Mouse (Mus musculus) intestine, embryonic 15.5 days (tissue): Measurements from ENCODE around the gene Agap1. TPM values are rescaled to one million over a fixed set of nuclear protein-coding genes. Genes with fewer than 3 reads are reported as not detected.

Source experiments
- ATAC-seq: fragments of 200-750 bp; cut with Nextera tagmentation; 2 replicates; pipeline ENCODE4 v1.8.0; 2017; ENCODE audit warnings: moderate TSS enrichment, moderate library complexity
- H3K27ac ChIP-seq: fragments of 300-500 bp; sonication (generic); 2 replicates; pipeline ENCODE4 v1.5.1; 2015; ENCODE audit warnings: mild to moderate bottlenecking, inconsistent platforms
- H3K27me3 ChIP-seq: fragments of 300-500 bp; sonication (generic); replicated peaks from 2 replicates; pipeline ENCODE4 v1.6.1; 2015; ENCODE audit warnings: inconsistent platforms
- H3K36me3 ChIP-seq: fragments of 300-500 bp; sonication (generic); 2 replicates; pipeline ENCODE4 v1.6.1; 2015; ENCODE audit warnings: inconsistent platforms
- H3K4me1 ChIP-seq: fragments of 300-500 bp; sonication (generic); replicated peaks from 2 replicates; pipeline ENCODE4 v1.6.1; 2015; ENCODE audit warnings: inconsistent platforms
- H3K4me2 ChIP-seq: fragments of 300-500 bp; sonication (generic); replicated peaks from 2 replicates; pipeline ENCODE4 v1.6.1; 2015; ENCODE audit warnings: mild to moderate bottlenecking, inconsistent platforms
- H3K4me3 ChIP-seq: fragments of 300-500 bp; sonication (generic); replicated peaks from 2 replicates; pipeline ENCODE4 v1.5.1; 2015; ENCODE audit warnings: inconsistent platforms
- H3K9ac ChIP-seq: fragments of 300-500 bp; sonication (generic); 2 replicates; pipeline ENCODE4 v1.6.1; 2015; ENCODE audit warnings: inconsistent platforms
- H3K9me3 ChIP-seq: fragments of 300-500 bp; sonication (generic); 2 replicates; pipeline ENCODE4 v1.6.1; 2016; ENCODE audit warnings: inconsistent platforms
- WGBS: fragments of 180-500 bp; shearing (Covaris S2); methylation state at CpG from one replicate; pipeline ENCODE4 v1.1.7; 2015; 5-methylcytosine and 5-hydroxymethylcytosine counted together
- polyA plus RNA-seq: library from polyadenylated mRNA; unstranded; fragments of >200 nt; fragmentation: Nextera tagmentation; extraction: Ambion mirVana; gene quantifications from 2 replicates; pipeline ENCODE4 v1.2.1, GENCODE M21; 2015

Agap1 gene
- polyA plus RNA-seq, 1 experiment from 2014 or later, result 9.4 TPM

DNA sequence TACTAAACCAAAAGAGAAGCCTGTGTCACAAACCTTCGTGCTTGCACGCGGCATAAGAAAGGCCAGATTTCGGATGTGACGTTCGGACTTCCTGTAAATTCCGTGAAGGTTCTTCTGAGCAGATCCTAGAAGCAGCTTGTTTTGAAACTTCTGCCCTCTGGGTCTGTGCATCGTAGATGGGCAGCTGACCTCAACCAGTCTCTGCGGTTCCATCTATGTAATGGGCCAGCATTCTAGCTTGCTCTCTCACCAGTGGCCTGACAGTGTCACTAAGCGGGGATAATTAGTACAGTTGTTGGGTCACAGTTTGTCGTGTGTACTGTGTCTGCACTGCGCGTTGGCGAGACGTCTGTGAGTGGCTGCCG lies 485.0 kb downstream of the Agap1 start:
- no peak for ATAC-seq
- Histone ChIP-seq H3K4me3 (no peak overlapping the region), H3K9me3 (no peaks in the 10 kb centered on the region), H3K36me3 (no peaks in the 10 kb centered on the region), H3K27ac (no peak overlapping the region), H3K27me3 (peaks cover 80% of the 10 kb centered on the region), H3K9ac (no peak overlapping the region), H3K4me2 (no peak overlapping the region; the same call in 1 of the 2 replicates), H3K4me1 (peaks cover 15% of the 10 kb centered on the region)
- 33% methylated on average over 16 of the region's 16 CpGs for WGBS

DNA sequence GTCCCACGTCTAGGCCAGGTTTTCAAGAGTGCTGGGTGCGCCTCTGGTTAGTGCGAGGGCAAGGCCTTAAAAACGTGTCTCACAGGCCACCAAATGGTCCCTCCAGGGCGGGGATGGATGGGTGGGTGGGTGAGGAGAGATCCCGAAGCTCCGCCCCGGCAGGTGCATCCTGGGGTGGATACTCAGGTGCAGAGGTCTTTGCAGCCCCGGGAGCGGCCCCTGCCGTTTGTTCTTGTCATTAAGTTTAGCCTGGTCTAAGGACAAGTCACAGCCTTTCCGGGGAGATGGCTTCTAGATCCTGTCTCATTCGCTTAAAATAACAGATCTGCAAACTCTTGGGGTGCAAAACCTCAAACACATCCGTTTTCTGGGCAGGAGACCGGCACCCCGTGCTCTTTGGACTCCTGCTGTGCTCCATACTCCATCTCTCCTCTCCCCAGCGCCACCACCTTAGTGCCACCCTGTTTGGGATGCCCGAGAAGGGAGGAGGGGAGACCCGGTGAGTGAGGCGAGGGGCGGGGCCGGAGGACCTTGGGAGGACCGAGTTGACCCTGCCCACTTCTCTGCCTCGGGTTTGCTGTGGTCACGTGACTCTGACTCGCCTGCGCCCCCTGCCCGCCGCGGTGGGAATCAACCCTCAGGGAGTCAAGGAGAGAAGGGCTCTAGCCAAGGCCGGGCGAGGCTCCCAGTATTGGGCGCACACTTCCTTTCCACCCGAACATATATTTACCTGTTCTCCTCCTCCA lies 485.5 kb downstream of the Agap1 start:
- 3% methylated on average over 33 of the region's 34 CpGs for WGBS
- Histone ChIP-seq H3K4me3 (peak overlapping the region; percentile 16), H3K9ac (no peak overlapping the region), H3K27ac (no peak overlapping the region), H3K36me3 (no peaks in the 10 kb centered on the region), H3K4me1 (peaks cover 15% of the 10 kb centered on the region), H3K27me3 (peaks cover 84% of the 10 kb centered on the region), H3K9me3 (no peaks in the 10 kb centered on the region), H3K4me2 (peak overlapping the region; percentile 54)
- peak; percentile 83 for ATAC-seq

DNA sequence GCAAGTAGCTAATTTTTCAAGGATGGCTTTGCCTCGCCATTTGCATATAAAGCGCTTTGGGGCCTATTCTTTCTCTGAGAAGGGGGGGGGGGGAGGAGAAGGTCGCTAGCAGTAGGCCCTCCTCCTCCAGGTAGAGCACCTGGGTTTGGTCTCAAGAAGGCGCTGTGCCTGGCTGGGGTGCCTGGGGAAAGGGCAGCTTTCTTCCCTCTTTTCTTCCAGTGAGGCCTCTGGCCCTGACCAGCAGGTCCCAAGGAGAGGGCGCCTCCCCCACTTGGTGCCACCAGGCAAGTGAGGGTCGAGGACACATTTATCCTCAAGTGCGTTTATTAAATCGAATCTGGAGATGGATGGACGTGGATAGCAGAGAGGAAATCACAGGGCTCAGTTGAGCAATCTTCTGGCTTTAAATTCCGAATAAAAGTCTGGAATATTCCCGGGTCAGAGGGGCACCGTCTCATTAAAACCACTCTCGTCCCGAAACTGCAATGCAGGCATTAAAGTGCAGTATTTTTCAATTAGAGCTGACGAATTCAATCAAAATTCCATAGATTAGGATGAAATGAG lies 486.4 kb downstream of the Agap1 start:
- ATAC-seq, result no peak
- Histone ChIP-seq H3K9me3 (no peaks in the 10 kb centered on the region), H3K36me3 (no peaks in the 10 kb centered on the region), H3K4me3 (no peak overlapping the region), H3K27me3 (peaks cover 82% of the 10 kb centered on the region), H3K4me2 (no peak overlapping the region), H3K27ac (no peak overlapping the region), H3K9ac (no peak overlapping the region), H3K4me1 (peaks cover 15% of the 10 kb centered on the region)
- WGBS, result 19% methylated on average over 15 of the region's 15 CpGs

- Histone ChIP-seq H3K4me3 (peak overlapping the region; percentile 22), H3K36me3 (no peaks in the 10 kb centered on the region), H3K27me3 (peaks cover 76% of the 10 kb centered on the region), H3K27ac (no peak overlapping the region), H3K4me2 (peak overlapping the region; percentile 56), H3K9me3 (no peaks in the 10 kb centered on the region), H3K4me1 (peaks cover 15% of the 10 kb centered on the region), H3K9ac (no peak overlapping the region)
- under 1% methylated on average over 40 of the region's 40 CpGs for WGBS
- ATAC-seq, result no peak
These were observed 487.2 kb downstream of the Agap1 start for GRCm38 (mm10) chr1:89941701-89942381.

GRCm38 (mm10) chr1:89942395-89942976 lies 487.9 kb downstream of the Agap1 start:
- H3K4me1 ChIP-seq, result peaks cover 15% of the 10 kb centered on the region
- peak overlapping the region; percentile 56 for H3K4me2 ChIP-seq
- H3K4me3 ChIP-seq, result no peak overlapping the region
- no peak for ATAC-seq
- no peak overlapping the region for H3K9ac ChIP-seq
- no peak overlapping the region for H3K27ac ChIP-seq
- 6% methylated on average over 15 of the region's 15 CpGs for WGBS
- H3K9me3 ChIP-seq, result no peaks in the 10 kb centered on the region
- no peaks in the 10 kb centered on the region for H3K36me3 ChIP-seq
- H3K27me3 ChIP-seq, result peaks cover 70% of the 10 kb centered on the region

GRCm38 (mm10) chr1:89943202-89943601 lies 488.6 kb downstream of the Agap1 start:
- peaks cover 63% of the 10 kb centered on the region for H3K27me3 ChIP-seq
- no peak overlapping the region for H3K9ac ChIP-seq
- peaks cover 15% of the 10 kb centered on the region for H3K4me1 ChIP-seq
- 2% methylated on average over 16 of the region's 16 CpGs for WGBS
- H3K9me3 ChIP-seq, result no peaks in the 10 kb centered on the region
- peak; percentile 16; the same call in 1 of the 2 replicates for ATAC-seq
- no peaks in the 10 kb centered on the region for H3K36me3 ChIP-seq
- H3K4me3 ChIP-seq, result no peak overlapping the region
- no peak overlapping the region for H3K4me2 ChIP-seq
- H3K27ac ChIP-seq, result no peak overlapping the region
